Mouse (Mus musculus) brain, adult 2 months (tissue): ENCODE data around the gene Cfap54.

ENCODE experiments used
- DNase-seq: peaks from one replicate; pipeline ENCODE4 v3.0.0; 2011; ENCODE audit warnings: low read depth, low spot score

Gene Cfap54

DNA sequence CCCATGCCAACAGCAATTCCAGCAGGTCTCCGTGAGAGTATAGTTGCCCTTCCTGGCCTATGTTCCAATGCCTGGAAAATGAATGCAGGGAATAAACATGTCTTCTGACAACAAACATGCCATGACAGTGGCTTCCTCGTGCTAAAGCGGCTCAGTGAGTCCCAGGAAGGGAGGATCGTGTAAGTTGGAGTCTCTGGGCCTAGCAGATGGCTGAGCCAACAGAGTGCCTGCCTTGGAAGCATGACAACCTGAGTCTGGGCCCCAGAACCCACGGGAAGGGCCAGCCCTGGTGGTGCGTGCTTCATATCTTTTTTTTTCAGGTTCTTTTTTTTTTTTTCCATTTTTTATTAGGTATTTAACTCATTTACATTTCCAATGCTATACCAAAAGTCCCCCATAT is 27.6 kb downstream of the Cfap54 start:
- peak; percentile 55 for DNase-seq

DNA sequence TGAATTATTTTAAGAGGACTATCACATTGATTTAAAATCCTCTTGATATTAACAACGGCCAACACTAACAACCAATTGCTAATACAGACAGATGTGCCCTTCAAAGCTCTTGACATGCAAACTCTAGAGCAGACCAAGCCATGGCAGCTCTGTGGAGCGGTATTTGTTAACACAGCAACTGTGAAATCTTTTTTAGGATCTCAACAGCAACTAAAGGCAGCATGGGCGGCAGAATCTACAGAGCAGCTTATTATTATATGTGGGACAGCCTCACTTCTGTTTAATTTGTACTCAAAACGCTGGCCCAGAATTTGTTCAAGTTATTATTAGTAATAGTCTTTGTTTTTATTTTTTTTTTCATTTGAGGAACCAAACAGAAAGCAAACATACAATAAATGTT is 28.1 kb downstream of the Cfap54 start:
- peak; percentile 66 for DNase-seq

GRCm38 (mm10) chr10:93051016-93051726 is 30.2 kb downstream of the Cfap54 start:
- peak; percentile 93 for DNase-seq

GRCm38 (mm10) chr10:93050571-93050970 is 30.8 kb downstream of the Cfap54 start:
- no peak for DNase-seq

GRCm38 (mm10) chr10:93043195-93043594 is 38.2 kb downstream of the Cfap54 start:
- DNase-seq, result no peak

DNA sequence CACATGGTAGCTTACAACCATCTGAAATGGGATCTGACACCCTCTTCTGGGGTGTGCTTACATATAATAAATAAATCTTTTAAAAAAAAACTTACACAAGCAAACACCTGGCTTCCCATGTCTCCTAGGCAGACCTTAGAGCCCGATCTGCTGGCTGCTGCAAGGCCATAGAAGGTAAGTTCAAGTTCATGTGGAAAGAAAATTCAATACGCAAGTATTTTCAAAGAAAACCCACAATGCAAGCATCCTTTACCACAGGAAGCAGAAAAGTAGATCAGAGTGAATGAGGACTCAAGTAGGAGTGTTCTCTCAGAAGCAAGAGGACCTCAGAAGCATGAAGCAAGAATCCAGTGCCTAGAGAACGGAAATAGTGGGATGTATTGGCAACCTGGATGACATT is 39.6 kb downstream of the Cfap54 start:
- DNase-seq, result no peak

DNA sequence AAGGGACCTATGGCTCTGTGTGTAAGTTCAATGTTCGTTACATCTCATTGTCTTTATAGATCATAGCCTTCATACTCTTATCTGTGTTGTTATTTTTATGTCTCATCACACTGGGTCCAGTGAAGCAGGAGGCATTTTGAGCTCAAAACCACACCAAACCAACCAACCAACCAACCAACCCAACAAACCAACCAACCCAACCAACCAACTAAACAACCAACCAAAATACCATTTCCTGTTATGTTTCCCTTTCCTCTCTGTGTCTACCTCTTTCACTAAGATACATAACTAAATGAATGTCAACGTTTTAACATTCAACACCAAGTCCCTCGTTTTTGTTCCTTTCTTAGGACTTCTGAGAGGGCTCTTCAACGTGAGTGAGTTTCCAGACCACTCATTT is 40.0 kb downstream of the Cfap54 start:
- DNase-seq, result no peak

DNA sequence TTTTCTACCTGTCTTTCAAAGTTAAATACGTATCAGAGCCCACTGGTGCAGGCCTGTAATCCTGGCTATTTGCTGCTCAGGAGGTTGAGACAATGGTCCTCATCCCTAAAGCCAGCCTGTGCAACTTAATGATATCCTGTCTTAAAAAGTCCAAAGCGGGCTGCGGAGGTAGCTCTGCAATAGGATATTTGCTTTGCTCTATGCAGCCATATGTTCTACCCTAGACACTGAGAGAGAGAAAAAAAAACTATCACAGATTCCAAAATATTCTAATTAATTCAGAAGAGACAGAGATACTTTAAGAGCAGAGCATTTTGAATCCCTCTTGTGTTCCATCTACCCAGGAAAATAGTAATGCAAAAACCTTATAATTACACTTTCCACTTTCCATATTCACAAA is 44.9 kb downstream of the Cfap54 start:
- peak; percentile 32 for DNase-seq

DNA sequence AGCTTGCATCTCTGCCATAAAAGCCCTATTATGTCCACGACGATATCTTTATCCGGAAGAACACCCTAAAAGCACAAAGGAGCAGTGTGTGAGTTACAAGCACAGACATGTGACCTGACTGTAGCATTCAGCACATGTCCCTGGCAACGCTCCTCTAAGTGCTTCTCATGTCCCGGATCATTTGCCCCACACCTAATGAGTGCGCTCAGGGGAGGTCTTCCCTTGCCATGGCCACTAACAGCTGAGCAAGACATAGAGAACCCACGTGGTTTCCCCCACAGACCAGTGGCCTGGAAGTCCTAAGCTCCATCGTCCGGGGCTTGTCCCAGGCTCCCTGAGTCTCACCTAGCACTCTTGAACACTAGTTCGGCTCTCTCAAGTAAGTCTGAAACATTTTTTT is 45.9 kb downstream of the Cfap54 start:
- no peak for DNase-seq

- DNase-seq, result no peak
These were observed 58.1 kb downstream of the Cfap54 start for GRCm38 (mm10) chr10:93023295-93023694.

DNA sequence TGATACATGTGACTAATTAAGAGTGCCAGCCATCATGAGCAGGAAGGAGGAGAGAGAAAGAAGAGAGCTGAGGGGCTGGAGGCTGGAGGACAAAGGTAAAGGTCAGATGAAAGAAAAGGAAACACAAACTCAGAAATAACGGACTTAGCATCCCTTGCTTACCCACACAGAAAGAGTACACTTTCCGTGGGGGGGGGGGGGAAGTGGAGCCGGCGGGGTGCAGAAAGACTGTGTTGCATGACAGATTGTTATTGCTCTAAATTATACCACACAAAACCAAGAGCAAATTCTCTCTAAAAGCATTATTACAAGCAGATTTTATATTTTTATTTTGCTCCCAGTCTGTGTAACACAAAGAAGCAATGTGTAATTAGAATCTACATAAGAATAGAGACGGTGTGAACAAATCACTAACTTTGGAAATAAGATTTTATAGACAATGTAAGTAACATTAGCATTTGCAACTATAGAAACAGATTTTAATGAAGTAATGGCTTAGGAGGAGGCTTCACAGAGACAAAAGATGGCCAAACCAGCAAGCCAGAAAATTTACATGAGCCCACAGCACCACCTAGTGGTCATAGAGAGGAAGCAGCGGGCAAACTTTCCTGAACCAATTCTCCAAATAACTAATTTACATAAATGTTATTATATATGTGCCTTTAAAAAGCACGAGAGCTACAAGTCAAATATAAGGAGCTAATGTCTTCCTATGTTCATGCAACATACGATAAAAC is 67.2 kb downstream of the Cfap54 start:
- peak; percentile 71 for DNase-seq

- no peak for DNase-seq
These were observed 70.3 kb downstream of the Cfap54 start for GRCm38 (mm10) chr10:93011085-93011484.

GRCm38 (mm10) chr10:93006970-93007369 is 74.4 kb downstream of the Cfap54 start:
- no peak for DNase-seq

- no peak for DNase-seq
These were observed 75.0 kb downstream of the Cfap54 start for GRCm38 (mm10) chr10:93006405-93006804.

- DNase-seq, result no peak
These were observed 82.9 kb downstream of the Cfap54 start for GRCm38 (mm10) chr10:92998536-92998935.

DNA sequence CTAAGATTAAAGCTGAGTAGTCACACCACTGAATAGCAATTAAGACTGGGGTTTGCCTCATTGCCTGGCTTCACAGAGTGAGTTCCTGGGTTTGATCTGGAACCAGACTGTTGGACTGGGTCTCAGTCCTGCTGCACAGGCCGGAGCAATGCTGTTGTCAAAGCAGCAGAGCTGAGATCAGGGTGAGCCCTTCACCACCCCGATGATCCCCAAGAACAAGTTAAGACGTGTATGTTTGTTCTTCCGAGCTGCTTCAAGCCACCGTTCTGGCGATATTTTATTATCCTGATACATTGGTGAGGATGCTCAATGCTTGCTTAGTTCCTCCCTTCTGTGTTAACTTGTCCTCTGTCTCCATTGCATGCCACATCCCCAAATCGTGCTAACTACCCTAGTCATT is 86.2 kb downstream of the Cfap54 start:
- DNase-seq, result no peak

DNA sequence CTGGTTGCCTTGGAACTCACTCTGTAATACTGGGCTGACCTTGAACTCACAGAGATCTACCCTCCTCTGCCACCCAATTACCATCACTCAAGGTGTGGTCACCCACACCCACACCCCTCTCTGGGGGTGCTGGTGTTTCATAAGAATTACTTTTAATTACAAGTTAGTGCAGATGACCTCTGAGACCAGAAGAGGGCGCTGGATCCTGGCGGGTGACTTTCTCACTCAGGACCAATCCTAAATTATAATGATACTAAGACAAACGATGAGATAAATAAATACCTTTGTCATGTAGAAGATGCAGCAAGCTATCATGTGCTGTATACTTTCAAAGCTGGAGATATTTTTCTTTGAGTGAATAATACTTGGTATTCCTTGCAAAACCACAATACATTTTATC is 87.1 kb downstream of the Cfap54 start:
- DNase-seq, result no peak

DNA sequence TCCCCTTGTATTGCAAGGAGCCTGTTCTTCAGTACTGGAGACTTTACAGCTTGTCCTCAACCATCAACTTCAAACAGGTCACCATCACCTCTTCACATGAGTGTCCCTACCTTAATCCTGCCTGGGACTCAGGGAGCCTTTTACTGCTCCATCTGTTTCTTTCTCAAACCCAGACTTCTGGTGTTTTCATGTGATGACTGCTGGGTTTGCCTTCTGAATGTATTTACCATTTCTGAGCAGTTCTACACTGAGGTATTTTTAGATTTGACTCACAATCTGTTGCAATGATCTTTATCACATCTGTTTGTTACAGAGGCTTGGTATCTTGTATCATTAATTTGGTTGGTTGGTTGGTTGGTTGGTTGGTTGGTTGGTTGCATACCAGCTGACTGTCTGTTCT is 88.9 kb downstream of the Cfap54 start:
- peak; percentile 49 for DNase-seq

GRCm38 (mm10) chr10:92990576-92990975 is 90.8 kb downstream of the Cfap54 start:
- peak; percentile 53 for DNase-seq

GRCm38 (mm10) chr10:92965134-92965533 is 116.3 kb downstream of the Cfap54 start:
- no peak for DNase-seq

GRCm38 (mm10) chr10:92950044-92950443 is 131.4 kb downstream of the Cfap54 start:
- DNase-seq, result no peak

DNA sequence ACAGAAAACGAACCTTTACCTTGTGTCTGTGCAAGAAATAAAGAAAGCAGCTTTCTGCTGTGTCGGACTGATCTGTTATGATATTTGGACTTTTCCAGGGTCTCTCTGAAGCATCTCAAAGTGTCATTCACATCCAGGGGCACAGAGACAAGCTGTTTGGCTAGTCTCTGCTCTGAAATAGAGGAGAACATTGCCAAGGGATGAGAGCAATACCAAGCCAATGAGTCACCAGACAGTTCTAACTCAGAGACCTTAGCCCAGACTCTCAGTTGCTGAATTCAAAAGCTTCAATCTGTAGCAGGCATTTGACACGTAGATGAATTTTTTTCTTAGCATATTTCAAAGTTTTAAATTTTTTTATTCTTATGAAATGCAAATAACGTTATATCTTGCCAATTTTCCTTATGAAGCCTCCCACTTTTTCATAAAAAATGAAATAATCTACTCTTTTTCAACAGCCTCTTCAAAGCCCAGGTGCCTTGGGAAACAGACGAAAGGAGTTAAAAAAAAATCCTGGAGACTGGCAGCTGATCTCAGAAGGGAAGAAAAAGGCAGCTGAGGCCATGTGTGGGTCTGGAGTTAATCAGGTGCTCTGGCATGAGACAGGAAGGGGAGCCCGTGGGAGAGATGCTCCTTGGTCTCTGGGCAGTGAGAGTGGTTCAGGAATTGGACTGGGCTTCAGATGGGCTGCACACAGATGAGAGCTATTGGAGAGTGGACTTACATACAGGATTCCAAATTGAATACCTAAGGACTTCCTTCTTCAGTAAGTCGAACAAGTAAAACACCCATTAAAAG is 138.4 kb downstream of the Cfap54 start:
- DNase-seq, result peak; percentile 14
